Mouse (Mus musculus) neural tube, embryonic 14.5 days (tissue): ENCODE measurements around the gene Rufy3. TPM values are rescaled to one million over a fixed set of nuclear protein-coding genes. Genes with fewer than 3 reads are reported as not detected.

Experiments
- ATAC-seq: fragments of 200-750 bp; cut with Nextera tagmentation; 2 replicates; pipeline ENCODE4 v1.8.0; 2017; ENCODE audit warnings: low read depth, mild to moderate bottlenecking, moderate TSS enrichment, moderate library complexity
- H3K27ac ChIP-seq: fragments of 300-500 bp; sonication (generic); 2 replicates; pipeline ENCODE4 v1.5.1; 2014; ENCODE audit warnings: low read depth, mild to moderate bottlenecking, control low read depth, low read length, moderate library complexity, mixed read lengths
- H3K27me3 ChIP-seq: fragments of 300-500 bp; sonication (generic); 2 replicates; pipeline ENCODE4 v1.6.1; 2014; ENCODE audit warnings: low read length; ENCODE audit not compliant: control insufficient read depth, insufficient read depth
- H3K36me3 ChIP-seq: fragments of 300-500 bp; sonication (generic); 2 replicates; pipeline ENCODE4 v1.6.1; 2014; ENCODE audit warnings: low read length, mixed read lengths; ENCODE audit not compliant: control insufficient read depth, insufficient read depth
- H3K4me1 ChIP-seq: fragments of 300-500 bp; sonication (generic); 2 replicates; pipeline ENCODE4 v1.6.1; 2014; ENCODE audit warnings: low read length; ENCODE audit not compliant: control insufficient read depth, insufficient read depth
- H3K4me2 ChIP-seq: fragments of 300-500 bp; sonication (generic); 2 replicates; pipeline ENCODE4 v1.6.1; 2014; ENCODE audit warnings: mild to moderate bottlenecking, low read depth, low read length, control low read depth
- H3K4me3 ChIP-seq: fragments of 300-500 bp; sonication (generic); 2 replicates; pipeline ENCODE4 v1.5.1; 2014; ENCODE audit warnings: low read depth, low read length, control low read depth, mixed read lengths
- H3K9ac ChIP-seq: fragments of 300-500 bp; sonication (generic); replicated peaks from 2 replicates; pipeline ENCODE4 v1.6.1; 2014; ENCODE audit warnings: low read depth, mild to moderate bottlenecking, control low read depth, low read length, mixed read lengths
- H3K9me3 ChIP-seq: fragments of 300-500 bp; sonication (generic); 2 replicates; pipeline ENCODE4 v1.6.1; 2016; ENCODE audit warnings: low read length; ENCODE audit not compliant: control insufficient read depth
- WGBS: fragments of 180-500 bp; shearing (Covaris S2); extraction: QIAGEN DNeasy Blood & Tissue Kit; methylation state at CpG from one replicate; pipeline ENCODE4 v1.1.7; 2014; 5-methylcytosine and 5-hydroxymethylcytosine counted together
- polyA plus RNA-seq: library from polyadenylated mRNA; unstranded; fragments of >200 nt; fragmentation: Nextera tagmentation; extraction: Ambion mirVana; gene quantifications from 2 replicates; pipeline ENCODE4 v1.2.1, GENCODE M21; 2014

The Rufy3 gene
- polyA plus RNA-seq, 1 experiment from 2014 or later = 300 TPM

- no peak overlapping the region for H3K27ac ChIP-seq
- H3K36me3 ChIP-seq = no peaks in the 10 kb centered on the region
- H3K4me3 ChIP-seq = no peak overlapping the region
- H3K9ac ChIP-seq = no peak overlapping the region
- no peak for ATAC-seq
- H3K4me2 ChIP-seq = no peak overlapping the region
- no peaks in the 10 kb centered on the region for H3K4me1 ChIP-seq
- H3K27me3 ChIP-seq = no peaks in the 10 kb centered on the region
- H3K9me3 ChIP-seq = no peaks in the 10 kb centered on the region
Measured at GRCm38 (mm10) chr5:88693057-88693456, 128.2 kb downstream of the Rufy3 start.

DNA sequence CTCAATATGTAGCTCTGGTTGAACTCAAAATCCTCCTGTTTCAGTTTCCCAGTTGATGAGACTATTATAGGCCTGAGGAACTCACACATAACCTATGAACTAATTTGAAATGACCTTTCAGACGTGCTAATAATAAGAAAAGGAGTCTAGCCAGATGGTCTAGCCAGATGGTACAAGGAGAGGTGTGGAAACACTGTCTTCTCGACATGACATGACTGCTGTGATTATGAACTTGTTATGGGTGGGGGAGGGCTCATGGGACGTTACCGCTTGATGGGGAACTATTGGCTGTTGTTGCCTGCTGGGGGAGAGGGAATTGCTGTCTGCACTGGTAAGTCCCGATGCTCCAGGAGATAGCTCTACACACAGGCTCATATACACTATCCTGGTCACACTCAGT is 132.5 kb downstream of the Rufy3 start:
- H3K4me1 ChIP-seq = no peaks in the 10 kb centered on the region
- no peaks in the 10 kb centered on the region for H3K9me3 ChIP-seq
- H3K9ac ChIP-seq = no peak overlapping the region
- H3K4me2 ChIP-seq = no peak overlapping the region
- no peaks in the 10 kb centered on the region for H3K27me3 ChIP-seq
- H3K27ac ChIP-seq = no peak overlapping the region
- 74% methylated on average over 5 of the region's 5 CpGs for WGBS
- no peak overlapping the region for H3K4me3 ChIP-seq
- no peak for ATAC-seq
- no peaks in the 10 kb centered on the region for H3K36me3 ChIP-seq

DNA sequence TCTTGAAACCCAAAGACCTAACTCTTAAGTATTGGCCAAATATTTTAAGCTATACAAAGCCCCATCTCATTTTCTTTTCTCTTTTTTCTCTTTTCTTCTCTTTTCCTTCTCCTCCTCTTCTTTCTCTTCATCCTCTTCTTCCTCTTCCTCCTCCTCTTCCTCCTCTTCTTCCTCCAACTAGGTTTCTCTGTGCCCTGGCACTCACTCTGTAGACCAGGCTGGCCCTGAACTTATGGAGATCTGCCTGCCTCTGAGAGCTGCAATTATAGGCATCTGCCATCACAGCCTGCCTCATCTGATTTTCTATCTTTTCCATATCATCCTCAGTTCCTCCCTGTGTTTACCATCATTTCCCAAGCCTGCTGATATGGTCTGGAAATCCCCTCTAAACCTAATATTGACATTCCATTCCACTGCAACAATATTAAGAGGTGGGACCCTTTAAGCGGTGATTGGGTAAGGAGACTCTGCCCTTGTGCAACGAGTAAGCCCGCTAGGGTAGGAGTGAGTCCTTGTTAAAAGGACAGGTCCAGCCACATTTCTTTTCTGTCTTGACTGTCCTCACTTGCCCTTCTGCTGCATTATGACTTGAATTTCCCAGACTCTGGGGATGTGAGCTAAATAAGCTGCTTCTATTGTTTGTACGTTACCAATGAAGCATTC is 134.5 kb downstream of the Rufy3 start:
- 83% methylated on average over 4 of the region's 4 CpGs for whole genome bisulfite sequencing
- no peak for ATAC-seq
- no peak overlapping the region for H3K9ac ChIP-seq
- H3K27me3 ChIP-seq = no peaks in the 10 kb centered on the region
- H3K9me3 ChIP-seq = no peaks in the 10 kb centered on the region
- H3K27ac ChIP-seq = no peak overlapping the region
- no peak overlapping the region for H3K4me2 ChIP-seq
- no peaks in the 10 kb centered on the region for H3K36me3 ChIP-seq
- no peaks in the 10 kb centered on the region for H3K4me1 ChIP-seq
- H3K4me3 ChIP-seq = no peak overlapping the region

Other genes starting within 250 kb of the Rufy3 start
- gene Prol1, start 247.7 kb upstream of the Rufy3 start, polyA plus RNA-seq = not detected in 2 replicates
- gene Amtn, start 188.9 kb upstream of the Rufy3 start, polyA plus RNA-seq = not detected in 2 replicates
- gene Ambn, start 109.0 kb upstream of the Rufy3 start, polyA plus RNA-seq = not detected in 2 replicates
- gene Enam, start 77.1 kb upstream of the Rufy3 start, polyA plus RNA-seq = not detected in 2 replicates
- gene Jchain, start 37.1 kb upstream of the Rufy3 start, polyA plus RNA-seq = 0.23 and 0.63 TPM in 2 replicates
- gene Utp3, start 10.6 kb upstream of the Rufy3 start, polyA plus RNA-seq = 43.5 and 47.2 TPM in 2 replicates
- gene Grsf1, start 111.1 kb downstream of the Rufy3 start, polyA plus RNA-seq = 62.1 and 73.5 TPM in 2 replicates
- gene Mob1b, start 155.8 kb downstream of the Rufy3 start, polyA plus RNA-seq = 14.9 and 15.2 TPM in 2 replicates
- 44.0 and 53.6 TPM in 2 replicates for gene Dck, start 200.0 kb downstream of the Rufy3 start, polyA plus RNA-seq